Mouse (Mus musculus): ENCODE results near the gene Ms4a4b. TPM values are rescaled to one million over a fixed set of nuclear protein-coding genes. Genes with fewer than 3 reads are reported as not detected.

Ms4a4b gene
- polyA plus RNA-seq, 1 experiment = not detected

- Histone ChIP-seq H3K4me1 (ENCODE audit: control insufficient read depth, insufficient read depth, low read length) (no peaks in the 10 kb centered on the region), H3K27ac (ENCODE audit: insufficient read depth, low read length) (no peak overlapping the region), H3K4me3 (ENCODE audit: insufficient read depth, low read length) (no peak overlapping the region)
- no peak for TF ChIP-seq POLR2A (IDR thresholded peaks at IDR 0.05; ENCODE audit: low read depth, low read length)
- no peak for TF ChIP-seq CTCF (IDR thresholded peaks at IDR 0.05; ENCODE audit: borderline replicate concordance, insufficient read depth, low read length)
Measured at GRCm38 (mm10) chr19:11504857-11505256, 61.5 kb downstream of the Ms4a4b start.

- no peak for TF ChIP-seq CTCF (IDR thresholded peaks at IDR 0.05; ENCODE audit: borderline replicate concordance, insufficient read depth, low read length)
- TF ChIP-seq POLR2A (IDR thresholded peaks at IDR 0.05; ENCODE audit: low read depth, low read length) = no peak
Measured at GRCm38 (mm10) chr19:11513458-11513857, 70.1 kb downstream of the Ms4a4b start.

DNA sequence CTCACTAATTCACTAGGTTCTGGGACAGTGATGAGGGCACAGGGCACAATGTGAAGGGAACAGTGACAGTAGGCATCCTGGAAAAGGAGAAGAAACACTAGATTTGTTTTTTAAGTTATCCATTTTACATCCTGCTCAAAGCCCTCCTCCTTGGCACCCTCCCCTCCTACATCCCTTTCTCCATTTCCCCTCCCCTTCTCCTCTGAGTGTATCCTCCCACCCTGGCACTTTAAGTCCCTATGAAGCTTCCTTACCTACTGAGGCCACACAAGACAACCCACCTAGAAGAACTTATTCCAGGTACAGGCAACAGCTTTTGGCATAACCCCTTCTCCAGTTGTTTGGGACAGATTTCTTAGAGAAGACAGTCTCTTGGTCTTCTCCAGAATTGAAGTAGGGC, 72.9 kb downstream of the Ms4a4b start, which contains the start of gene Ms4a6b:
Gene Ms4a6b (plus strand): TSS at position 267 of the 400 bp plus-strand sequence.
- no peak within 1 kb of the TSS for H3K27ac ChIP-seq (ENCODE audit: insufficient read depth, low read length)
- no peak within 1 kb of the TSS for H3K4me3 ChIP-seq (ENCODE audit: insufficient read depth, low read length)
- TF ChIP-seq CTCF (IDR thresholded peaks at IDR 0.05; ENCODE audit: borderline replicate concordance, insufficient read depth, low read length) (no peak), POLR2A (IDR thresholded peaks at IDR 0.05; ENCODE audit: low read depth, low read length) (no peak)
- no peaks in the 10 kb centered on the region for H3K4me1 ChIP-seq (ENCODE audit: control insufficient read depth, insufficient read depth, low read length)

More at GRCm38 (mm10) chr19:11513458-11513857, 70.1 kb downstream of the Ms4a4b start:
- H3K4me3 ChIP-seq (ENCODE audit: insufficient read depth, low read length) = no peak overlapping the region
- H3K4me1 ChIP-seq (ENCODE audit: control insufficient read depth, insufficient read depth, low read length) = no peaks in the 10 kb centered on the region
- no peak overlapping the region for H3K27ac ChIP-seq (ENCODE audit: insufficient read depth, low read length)

Other genes starting within 250 kb of the Ms4a4b start
- not detected in 2 replicates for gene Ms4a13, start 246.8 kb upstream of the Ms4a4b start, polyA plus RNA-seq (2011; ENCODE audit: insufficient read length, low read depth, missing spikeins)
- gene Ms4a12, start 211.1 kb upstream of the Ms4a4b start, polyA plus RNA-seq (2011; ENCODE audit: insufficient read length, low read depth, missing spikeins) = not detected in 2 replicates
- gene Ms4a1, start 177.3 kb upstream of the Ms4a4b start, polyA plus RNA-seq (2011; ENCODE audit: insufficient read length, low read depth, missing spikeins) = not detected in 2 replicates
- gene Ms4a5, start 159.7 kb upstream of the Ms4a4b start, polyA plus RNA-seq (2011; ENCODE audit: insufficient read length, low read depth, missing spikeins) = not detected in 2 replicates
- gene Ms4a14, start 129.1 kb upstream of the Ms4a4b start, polyA plus RNA-seq (2011; ENCODE audit: insufficient read length, low read depth, missing spikeins) = 0.37 TPM in 1 of 2 replicates, not detected in the other
- 0.55 and 5.0 TPM in 2 replicates for gene Ms4a7, start 107.4 kb upstream of the Ms4a4b start, polyA plus RNA-seq (2011; ENCODE audit: insufficient read length, low read depth, missing spikeins)
- gene Ms4a4a, start 68.0 kb upstream of the Ms4a4b start, polyA plus RNA-seq (2011; ENCODE audit: insufficient read length, low read depth, missing spikeins) = not detected in 2 replicates
- not detected in 2 replicates for gene Ms4a4c, start 38.8 kb upstream of the Ms4a4b start, polyA plus RNA-seq (2011; ENCODE audit: insufficient read length, low read depth, missing spikeins)
- 3.0 TPM in 1 of 2 replicates, not detected in the other for gene Ms4a6c, start 25.8 kb downstream of the Ms4a4b start, polyA plus RNA-seq (2011; ENCODE audit: insufficient read length, low read depth, missing spikeins)
- gene Gm8369, start 42.4 kb downstream of the Ms4a4b start, polyA plus RNA-seq (2011; ENCODE audit: insufficient read length, low read depth, missing spikeins) = not detected in 2 replicates
- 1.1 TPM in 1 of 2 replicates, not detected in the other for gene Ms4a6b, start 73.0 kb downstream of the Ms4a4b start, polyA plus RNA-seq (2011; ENCODE audit: insufficient read length, low read depth, missing spikeins)
- gene Ms4a4d, start 93.2 kb downstream of the Ms4a4b start, polyA plus RNA-seq (2011; ENCODE audit: insufficient read length, low read depth, missing spikeins) = 0.43 and 1.0 TPM in 2 replicates
- gene Ms4a6d, start 161.3 kb downstream of the Ms4a4b start, polyA plus RNA-seq (2011; ENCODE audit: insufficient read length, low read depth, missing spikeins) = 0.67 and 2.2 TPM in 2 replicates
- not detected in 2 replicates for gene Ms4a2, start 180.2 kb downstream of the Ms4a4b start, polyA plus RNA-seq (2011; ENCODE audit: insufficient read length, low read depth, missing spikeins)
- gene Ms4a3, start 197.3 kb downstream of the Ms4a4b start, polyA plus RNA-seq (2011; ENCODE audit: insufficient read length, low read depth, missing spikeins) = not detected in 2 replicates
- not detected in 2 replicates for gene Oosp2, start 217.0 kb downstream of the Ms4a4b start, polyA plus RNA-seq (2011; ENCODE audit: insufficient read length, low read depth, missing spikeins)
- gene Oosp1, start 247.6 kb downstream of the Ms4a4b start, polyA plus RNA-seq (2011; ENCODE audit: insufficient read length, low read depth, missing spikeins) = not detected in 2 replicates

All from embryonic fibroblast, embryonic 13.5 days (primary cell).